Mouse (Mus musculus) heart, postnatal 25 days (tissue): ENCODE data around the gene D330045A20Rik. TPM values are rescaled to one million over a fixed set of nuclear protein-coding genes. Genes with fewer than 3 reads are reported as not detected.
"Not testable (repeated sequence)": the region's sequence is repeated elsewhere in the genome, so short reads cannot be mapped to it uniquely, and the experiment has no call there.

ENCODE experiments used
- DNase-seq: peaks from one replicate; pipeline ENCODE4 v3.0.0; 2022; ENCODE audit warnings: low spot score
- intact Hi-C: fragments of 180-260 bp; cut with DNase I; formaldehyde crosslinking; loops from one replicate; pipeline ENCODE4 v1.15.1; 2025
- total RNA-seq, 2 experiments: library from RNA; stranded (reverse); gene quantifications; 2 replicates each; pipeline ENCODE4 v1.2.3; 2021

The D330045A20Rik gene
- total RNA-seq, 2 experiments from 2014 or later: 0.10 TPM; not detected in 1

DNA sequence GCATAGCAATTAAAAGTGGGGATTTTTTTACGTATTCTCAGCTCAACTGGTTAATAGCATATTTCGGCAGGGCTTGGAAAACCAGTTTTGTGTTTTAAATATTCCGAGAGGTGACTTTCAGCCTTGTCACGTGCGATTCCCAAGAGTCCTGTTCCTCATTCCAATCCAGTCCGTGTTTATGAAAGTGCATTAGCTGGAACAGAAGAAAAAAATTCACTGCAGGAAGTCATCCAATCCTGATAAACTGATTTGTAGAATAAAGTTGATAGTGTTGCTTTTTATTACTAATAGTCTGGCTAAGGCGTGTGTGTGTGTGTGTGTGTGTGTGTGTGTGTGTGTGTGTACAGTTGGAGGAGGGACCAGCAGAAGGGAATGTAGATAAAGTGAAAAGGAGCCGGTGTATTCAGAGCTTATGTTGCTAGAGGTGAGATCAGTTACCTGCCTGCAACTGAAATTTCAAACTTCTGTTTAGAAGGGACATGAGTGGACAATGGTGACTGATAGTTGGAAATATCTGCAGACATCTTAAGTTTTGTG, 82.8 kb downstream of the D330045A20Rik start, which contains the start of gene Rnf128:
TSS of gene Rnf128 (plus strand) at position 392 of the 537 bp plus-strand sequence.
- DNase-seq: no peak
- intact Hi-C loops: no loop called here

GRCm38 (mm10) chrX:139570054-139570453, 89.9 kb downstream of the D330045A20Rik start:
- intact Hi-C loops: no loop called here
- no peak for DNase-seq

GRCm38 (mm10) chrX:139578649-139579278, 98.6 kb downstream of the D330045A20Rik start:
- intact Hi-C loops: no loop called here

GRCm38 (mm10) chrX:139583616-139584015, 103.4 kb downstream of the D330045A20Rik start:
- intact Hi-C loops: no loop called here
- DNase-seq: no peak

More at GRCm38 (mm10) chrX:139578649-139579278, 98.6 kb downstream of the D330045A20Rik start:
- no peak for DNase-seq

DNA sequence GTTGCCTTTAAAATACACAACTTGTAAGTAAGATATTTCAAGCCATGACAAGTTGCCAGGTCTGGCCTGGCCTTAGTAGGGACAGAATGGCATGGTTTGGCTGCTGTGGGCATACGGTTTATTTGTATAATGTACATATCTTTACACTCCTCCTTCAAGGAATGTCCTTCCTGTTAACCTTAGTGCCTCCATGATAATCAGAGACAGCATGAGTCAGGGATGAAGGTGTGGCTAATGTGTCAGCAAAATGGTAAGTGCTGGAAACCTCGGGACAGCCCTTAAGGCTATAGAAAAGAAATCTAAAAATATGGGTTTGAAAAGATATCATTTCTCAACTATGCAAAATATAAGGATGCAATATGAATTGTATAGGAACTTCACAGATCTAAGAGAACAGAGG, 106.5 kb downstream of the D330045A20Rik start:
- DNase-seq, intact Hi-C loops: not testable (repeated sequence)

GRCm38 (mm10) chrX:139596404-139596803, 116.2 kb downstream of the D330045A20Rik start:
- intact Hi-C loops: no loop called here
- DNase-seq: no peak

Other genes with a start within 250 kb of the D330045A20Rik start
- gene Trap1a, start 146.7 kb upstream of the D330045A20Rik start, total RNA-seq: not detected
- 10 to 100 TPM; 72.2 to 82.0 TPM for gene Rnf128, start 82.9 kb downstream of the D330045A20Rik start, total RNA-seq
- gene Tbc1d8b, start 204.6 kb downstream of the D330045A20Rik start, total RNA-seq: 1 to 10 TPM; 5.2 to 5.5 TPM
- not detected for gene Gm15013, start 234.1 kb downstream of the D330045A20Rik start, total RNA-seq